Mouse (Mus musculus): ENCODE measurements around the gene Dcaf5. TPM values are rescaled to one million over a fixed set of nuclear protein-coding genes. Genes with fewer than 3 reads are reported as not detected.

Gene Dcaf5
- polyA plus RNA-seq, 1 experiment from 2014 or later, result 8.9 TPM

Small RNA genes within 50 kb of the gene (microRNA-seq; reads per million reads assigned to microRNA genes)
- gene Mir1843a (ENCODE audit: borderline number of aligned reads), result 101 reads per million, percentile 46 among the genes with 10 or more reads in this experiment

Other genes with a start within 250 kb of the Dcaf5 start
- gene Actn1, start 176.2 kb downstream of the Dcaf5 start, polyA plus RNA-seq (2015; fragmentation: Nextera tagmentation; extraction: Ambion mirVana), result 36.9 and 41.0 TPM in 2 replicates
- 18.3 and 19.1 TPM in 2 replicates for gene Exd2, start 26.5 kb upstream of the Dcaf5 start, polyA plus RNA-seq (2015; fragmentation: Nextera tagmentation; extraction: Ambion mirVana)
- gene Galnt16, start 81.7 kb upstream of the Dcaf5 start, polyA plus RNA-seq (2015; fragmentation: Nextera tagmentation; extraction: Ambion mirVana), result 2.2 and 2.4 TPM in 2 replicates
- 16.7 and 17.6 TPM in 2 replicates for gene Slc39a9, start 207.3 kb upstream of the Dcaf5 start, polyA plus RNA-seq (2015; fragmentation: Nextera tagmentation; extraction: Ambion mirVana)
- gene Erh, start 207.7 kb upstream of the Dcaf5 start, polyA plus RNA-seq (2015; fragmentation: Nextera tagmentation; extraction: Ambion mirVana), result 245 and 278 TPM in 2 replicates